Mouse (Mus musculus) kidney, embryonic 14.5 days (tissue): Measurements from ENCODE around the gene Msn. TPM values are rescaled to one million over a fixed set of nuclear protein-coding genes. Genes with fewer than 3 reads are reported as not detected.

Experiments used
- ATAC-seq: fragments of 200-750 bp; cut with Nextera tagmentation; 2 replicates; pipeline ENCODE4 v1.8.0; 2017; ENCODE audit warnings: moderate number of reproducible peaks, mild to moderate bottlenecking, moderate TSS enrichment, moderate library complexity; ENCODE audit not compliant: low FRiP score, low TSS enrichment
- H3K27ac ChIP-seq: fragments of 300-500 bp; sonication (generic); 2 replicates; pipeline ENCODE4 v1.5.1; 2014; ENCODE audit warnings: low read depth, mild to moderate bottlenecking, low read length, moderate library complexity, mixed read lengths
- H3K27me3 ChIP-seq: fragments of 300-500 bp; sonication (generic); 2 replicates; pipeline ENCODE4 v1.6.1; 2014; ENCODE audit warnings: mild to moderate bottlenecking, low read length; ENCODE audit not compliant: control insufficient read depth, insufficient read depth
- H3K36me3 ChIP-seq: fragments of 300-500 bp; sonication (generic); 2 replicates; pipeline ENCODE4 v1.6.1; 2014; ENCODE audit warnings: low read length, mixed read lengths; ENCODE audit not compliant: control insufficient read depth, insufficient read depth
- H3K4me1 ChIP-seq: fragments of 300-500 bp; sonication (generic); 2 replicates; pipeline ENCODE4 v1.6.1; 2014; ENCODE audit warnings: low read length, mixed read lengths; ENCODE audit not compliant: control insufficient read depth, insufficient read depth
- H3K4me2 ChIP-seq: fragments of 300-500 bp; sonication (generic); replicated peaks from 2 replicates; pipeline ENCODE4 v1.6.1; 2014; ENCODE audit warnings: low read depth, mild to moderate bottlenecking, low read length
- H3K4me3 ChIP-seq: fragments of 300-500 bp; sonication (generic); 2 replicates; pipeline ENCODE4 v1.5.1; 2014; ENCODE audit warnings: mild to moderate bottlenecking, low read length
- H3K9ac ChIP-seq: fragments of 300-500 bp; sonication (generic); 2 replicates; pipeline ENCODE4 v1.6.1; 2014; ENCODE audit warnings: low read depth, mild to moderate bottlenecking, low read length, moderate library complexity
- H3K9me3 ChIP-seq: fragments of 300-500 bp; sonication (generic); 2 replicates; pipeline ENCODE4 v1.6.1; 2016; ENCODE audit warnings: low read length; ENCODE audit not compliant: control insufficient read depth
- WGBS: fragments of 180-500 bp; shearing (Covaris S2); extraction: QIAGEN DNeasy Blood & Tissue Kit; methylation state at CpG from one replicate; pipeline ENCODE4 v1.1.7; 2014; 5-methylcytosine and 5-hydroxymethylcytosine counted together
- polyA plus RNA-seq: library from polyadenylated mRNA; unstranded; fragments of >200 nt; fragmentation: Nextera tagmentation; extraction: Ambion mirVana; gene quantifications from 2 replicates; pipeline ENCODE4 v1.2.1, GENCODE M21; 2014

Msn gene
- 70.2 and 112 TPM in 2 replicates for polyA plus RNA-seq

DNA sequence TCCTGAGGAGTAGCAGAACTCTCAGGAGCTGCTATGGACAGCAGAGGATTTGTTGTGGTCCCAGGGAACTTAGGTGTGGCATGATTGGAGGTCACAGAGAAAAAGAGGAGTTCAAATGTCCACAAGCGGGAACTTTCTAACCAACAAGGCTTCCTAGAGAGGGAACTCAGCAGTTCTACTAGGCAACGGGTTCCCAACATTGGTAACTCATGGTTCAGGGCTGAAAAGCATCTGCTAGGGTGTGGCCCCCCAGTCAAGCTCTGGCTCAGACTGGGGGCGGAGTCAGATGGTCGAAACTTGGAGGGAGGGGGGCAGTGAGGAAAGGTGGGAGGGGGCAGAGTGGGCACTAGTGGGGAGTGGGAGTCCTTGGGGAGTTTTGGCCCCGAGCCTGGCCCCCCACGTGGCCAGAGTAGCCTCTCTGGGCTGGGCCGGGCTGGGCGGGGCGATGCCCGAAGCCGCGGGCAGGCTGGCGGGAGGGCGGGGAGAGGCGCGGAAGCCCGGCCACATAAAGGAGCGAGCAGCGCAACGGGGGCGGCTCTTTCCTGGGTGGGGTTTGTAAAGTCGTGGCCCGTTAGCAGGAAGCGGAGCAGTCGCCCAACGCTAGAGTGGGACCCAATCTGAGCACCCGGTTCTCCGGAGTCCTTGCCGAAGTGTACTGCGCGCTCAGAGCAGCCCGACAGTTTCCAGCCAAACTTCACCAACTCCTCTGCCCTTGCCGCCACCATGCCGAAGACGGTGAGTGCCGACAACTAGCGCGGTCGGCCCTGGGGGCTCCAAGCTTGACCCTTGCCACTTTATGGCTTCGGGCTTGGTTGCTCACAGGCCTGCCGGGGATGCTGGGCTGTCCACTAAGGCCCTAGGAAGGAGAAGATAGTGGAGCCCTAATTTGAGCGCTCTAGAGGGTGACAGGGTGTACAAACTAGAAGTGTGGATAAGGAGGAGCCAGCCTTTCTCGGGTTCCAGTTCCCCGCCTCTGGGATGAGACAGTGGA is at the start of gene Msn:
Gene Msn, plus strand, starts transcription at position 534 of the 991 bp plus-strand sequence.
- Histone ChIP-seq H3K36me3 (no peaks in the 10 kb centered on the region), H3K9me3 (no peaks in the 10 kb centered on the region), H3K9ac (peak within 1 kb of the TSS; percentile 56), H3K4me1 (no peaks in the 10 kb centered on the region), H3K4me3 (peak within 1 kb of the TSS; percentile 47), H3K4me2 (peak within 1 kb of the TSS; percentile 40), H3K27ac (0 out of 2 replicates have a peak within 1 kb of the TSS, but pooled peaks have one; percentile 0), H3K27me3 (no peaks in the 10 kb centered on the region)
- ATAC-seq, result peak; percentile 92
- WGBS, result 32% methylated on average over 36 of the region's 44 CpGs

DNA sequence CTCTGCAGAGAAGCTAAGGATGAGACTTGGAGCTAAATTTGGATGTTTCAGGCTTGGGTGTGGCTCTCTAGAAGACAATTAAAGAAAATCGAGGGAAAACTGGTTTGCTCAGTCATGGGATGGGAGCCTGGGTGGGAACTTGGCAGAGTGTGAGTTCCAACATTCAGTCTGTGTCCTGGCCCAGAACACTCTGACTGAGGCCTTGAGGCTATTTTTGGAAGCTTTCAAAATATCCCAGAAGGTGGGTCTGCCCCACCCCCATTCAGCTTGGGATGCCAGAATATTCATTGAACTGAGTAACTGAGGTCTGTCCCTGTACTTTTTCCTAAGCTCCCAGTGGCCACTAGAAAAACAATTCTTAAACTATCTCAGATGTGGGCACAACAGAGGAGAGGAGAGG is 43.0 kb upstream of the Msn start:
- 87% methylated on average over 1 of the region's 1 CpGs for WGBS
- H3K9me3 ChIP-seq, result no peaks in the 10 kb centered on the region
- no peak overlapping the region for H3K4me2 ChIP-seq
- no peak overlapping the region for H3K9ac ChIP-seq
- H3K27me3 ChIP-seq, result no peaks in the 10 kb centered on the region
- H3K4me3 ChIP-seq, result no peak overlapping the region
- no peaks in the 10 kb centered on the region for H3K36me3 ChIP-seq
- no peaks in the 10 kb centered on the region for H3K4me1 ChIP-seq
- ATAC-seq, result no peak
- no peak overlapping the region for H3K27ac ChIP-seq

DNA sequence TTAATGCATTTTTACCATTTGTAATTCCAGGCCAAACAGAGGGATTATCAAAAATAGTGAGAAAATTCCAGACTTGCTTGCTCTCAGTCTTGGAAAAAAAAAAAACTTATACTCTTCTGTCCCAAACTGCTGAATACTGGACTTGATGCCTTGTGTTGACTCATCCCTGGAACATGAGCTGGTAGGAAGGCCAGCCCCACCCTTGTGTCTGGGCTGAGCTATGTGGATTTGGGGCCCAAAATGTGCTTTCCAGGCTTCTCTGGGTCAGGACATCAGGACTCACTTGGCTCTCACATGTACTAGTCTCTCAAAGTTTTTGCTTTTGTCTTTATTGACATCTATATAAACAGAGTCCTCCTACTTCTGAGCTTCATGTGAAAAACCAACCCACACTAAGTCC is 18.1 kb upstream of the Msn start:
- Histone ChIP-seq H3K36me3 (no peaks in the 10 kb centered on the region), H3K9me3 (no peaks in the 10 kb centered on the region), H3K27me3 (no peaks in the 10 kb centered on the region), H3K4me1 (no peaks in the 10 kb centered on the region), H3K9ac (no peak overlapping the region), H3K4me3 (no peak overlapping the region), H3K27ac (no peak overlapping the region), H3K4me2 (no peak overlapping the region)
- no peak for ATAC-seq

DNA sequence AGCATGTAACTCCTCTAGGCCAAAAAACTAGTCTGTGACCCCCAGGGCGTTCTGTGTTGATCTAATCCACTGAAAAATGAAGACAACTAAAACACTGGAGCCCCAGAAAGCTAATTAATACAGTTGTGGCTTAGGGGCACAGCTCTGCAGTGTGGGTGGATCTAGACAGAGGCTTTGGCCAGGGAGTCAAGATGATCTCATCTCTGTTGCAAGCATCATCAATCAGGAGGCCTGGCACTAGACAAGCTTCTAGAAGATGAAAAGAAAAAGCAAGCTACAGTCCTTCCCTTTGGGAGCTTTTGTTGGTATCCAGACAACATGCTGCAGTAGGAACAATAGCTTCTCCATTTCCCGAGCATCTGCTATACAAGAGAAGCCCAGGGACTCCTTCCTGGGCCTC is 9.6 kb upstream of the Msn start:
- 65% methylated on average over 2 of the region's 2 CpGs for WGBS
- no peak overlapping the region for H3K4me2 ChIP-seq
- no peak for ATAC-seq

DNA sequence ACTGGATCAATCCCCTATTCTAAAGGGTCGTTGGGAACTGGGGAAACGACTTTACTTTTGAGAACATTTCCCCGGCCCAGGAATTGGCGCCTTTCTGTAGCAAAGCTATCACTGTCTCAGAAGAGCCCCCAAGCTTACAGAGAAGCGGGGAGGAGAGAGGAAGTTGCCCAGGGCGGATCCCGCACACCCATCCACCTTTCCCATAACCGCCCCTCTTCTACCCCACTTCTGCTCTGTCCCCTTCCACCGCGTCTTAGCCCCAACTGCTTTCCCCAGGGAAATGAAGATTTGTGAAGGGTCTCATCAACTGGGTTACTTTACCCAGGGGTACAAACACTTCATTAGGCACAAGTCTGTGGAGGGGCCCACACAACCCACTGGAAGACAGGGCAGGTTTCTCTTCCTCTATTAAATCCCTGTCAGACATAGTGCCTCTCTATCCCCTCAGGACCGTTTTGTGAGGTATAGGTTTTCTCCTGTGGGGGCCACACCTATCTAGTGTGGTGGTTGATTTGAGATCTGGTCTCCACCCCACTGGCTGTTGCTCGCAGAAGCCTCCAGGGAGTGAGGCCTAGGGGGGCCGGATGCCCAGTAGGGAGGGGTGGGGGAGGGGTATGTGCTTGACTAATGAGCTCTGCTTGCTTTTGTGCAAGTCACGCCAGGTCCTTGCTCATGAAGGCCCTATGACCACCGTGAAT is 820 bp downstream of the Msn start:
- ATAC-seq, result peak; percentile 56
- Histone ChIP-seq H3K4me3 (peak overlapping the region; percentile 47), H3K4me1 (no peaks in the 10 kb centered on the region), H3K27ac (no peak overlapping the region), H3K4me2 (peak overlapping the region; percentile 40), H3K27me3 (no peaks in the 10 kb centered on the region), H3K9ac (peak overlapping the region; percentile 56; the same call in 1 of the 2 replicates), H3K36me3 (no peaks in the 10 kb centered on the region), H3K9me3 (no peaks in the 10 kb centered on the region)
- WGBS, result 28% methylated on average over 15 of the region's 15 CpGs

More for the DNA sequence above, 9.6 kb upstream of the Msn start:
- Histone ChIP-seq H3K27ac (no peak overlapping the region), H3K9me3 (no peaks in the 10 kb centered on the region), H3K27me3 (no peaks in the 10 kb centered on the region), H3K9ac (no peak overlapping the region), H3K36me3 (no peaks in the 10 kb centered on the region), H3K4me1 (no peaks in the 10 kb centered on the region), H3K4me3 (no peak overlapping the region)

DNA sequence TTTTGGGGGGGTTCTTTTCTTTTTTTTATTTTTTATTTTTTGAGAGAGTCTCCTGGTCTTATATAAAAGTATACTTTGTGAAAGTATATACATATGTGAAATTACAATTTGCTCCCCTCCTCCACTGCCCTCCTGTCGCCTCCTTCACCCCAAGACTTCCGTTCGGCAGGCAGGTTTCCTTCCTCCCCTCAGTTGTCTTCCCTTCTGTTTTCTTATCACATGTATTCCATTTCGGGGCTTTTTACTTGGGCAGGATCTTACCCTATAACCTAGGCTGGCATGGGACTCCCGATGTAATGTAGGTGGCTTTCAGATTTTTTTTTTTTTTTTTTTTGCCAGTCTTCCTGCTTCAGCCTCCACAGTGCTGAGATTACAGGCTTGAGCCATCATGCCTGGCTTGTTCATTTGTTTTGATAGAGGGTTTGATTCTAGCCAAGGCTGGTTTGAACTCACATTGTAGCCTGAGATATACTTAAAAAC is 1.7 kb downstream of the Msn start:
- no peaks in the 10 kb centered on the region for H3K9me3 ChIP-seq
- H3K4me1 ChIP-seq, result no peaks in the 10 kb centered on the region
- H3K27ac ChIP-seq, result no peak overlapping the region
- no peaks in the 10 kb centered on the region for H3K36me3 ChIP-seq
- H3K4me2 ChIP-seq, result peak overlapping the region; percentile 40
- no peak for ATAC-seq
- H3K4me3 ChIP-seq, result peak overlapping the region; percentile 47; the same call in 1 of the 2 replicates
- H3K27me3 ChIP-seq, result no peaks in the 10 kb centered on the region
- H3K9ac ChIP-seq, result no peak overlapping the region
- 47% methylated on average over 5 of the region's 5 CpGs for WGBS

DNA sequence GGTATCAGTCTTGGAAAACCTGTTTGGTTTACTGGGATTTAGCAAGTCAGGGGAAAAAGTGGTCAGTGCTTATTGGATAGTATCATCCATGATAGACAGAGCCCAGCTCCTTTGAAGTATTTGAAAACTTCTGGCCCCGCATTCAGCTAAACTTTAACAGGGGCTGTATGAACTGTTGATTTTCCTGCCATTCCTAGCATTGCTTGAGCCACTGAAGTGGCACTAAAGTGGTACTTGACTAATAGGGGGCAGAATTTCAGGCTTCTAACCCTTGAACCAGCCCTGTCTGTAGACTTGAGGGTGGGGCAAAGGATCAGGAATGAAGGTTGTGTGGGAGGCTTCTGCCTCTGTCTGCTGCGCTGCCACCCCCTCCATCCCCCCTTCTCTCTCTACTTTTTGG is 3.2 kb downstream of the Msn start:
- Histone ChIP-seq H3K4me2 (no peak overlapping the region), H3K4me3 (no peak overlapping the region), H3K4me1 (no peaks in the 10 kb centered on the region), H3K36me3 (no peaks in the 10 kb centered on the region), H3K27me3 (no peaks in the 10 kb centered on the region), H3K9ac (no peak overlapping the region), H3K9me3 (no peaks in the 10 kb centered on the region), H3K27ac (no peak overlapping the region)
- 74% methylated on average over 2 of the region's 2 CpGs for WGBS
- ATAC-seq, result no peak; the same call in 1 of the 2 replicates

DNA sequence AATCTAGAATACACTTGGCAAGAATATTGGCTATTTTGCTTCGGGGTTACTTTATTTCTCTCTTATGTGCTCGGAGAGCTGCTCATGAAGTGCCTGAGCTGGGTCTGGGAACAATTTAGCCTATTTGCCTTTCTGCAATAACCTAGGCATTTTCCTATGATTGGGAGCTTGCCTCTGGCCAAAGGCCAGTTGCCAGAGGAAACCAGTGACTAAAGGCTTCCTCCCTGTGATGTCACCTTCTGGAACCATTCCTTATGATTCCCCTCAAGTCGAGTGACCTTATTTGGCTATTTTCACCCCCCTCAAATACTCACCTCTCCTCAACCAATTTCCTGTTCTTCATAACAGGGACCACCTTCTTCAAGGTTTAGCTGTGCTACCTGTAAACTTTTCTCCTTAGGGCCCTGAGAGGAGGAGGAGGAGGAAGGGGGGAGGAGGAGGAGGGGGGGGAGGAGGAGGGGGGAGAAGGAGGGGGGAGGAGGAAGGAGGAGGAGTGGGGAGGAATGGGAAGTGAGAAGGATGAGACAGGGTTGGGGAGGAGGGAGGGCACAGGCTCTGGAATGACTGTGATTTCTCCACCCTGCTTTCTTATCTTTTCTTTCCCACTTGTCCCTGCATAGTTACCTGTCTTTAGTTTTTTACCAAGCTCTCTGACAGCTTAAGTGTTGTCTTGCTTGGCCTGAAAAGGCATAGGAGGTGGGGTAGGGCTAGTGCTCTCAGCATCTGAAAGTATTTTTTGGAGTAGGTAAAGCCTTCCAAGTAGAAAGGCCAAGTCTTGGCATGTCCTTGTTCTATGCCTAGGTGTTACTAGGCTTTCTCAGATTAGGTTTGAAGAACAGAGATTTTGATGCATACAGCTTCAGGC is 11.8 kb downstream of the Msn start:
- no peak overlapping the region for H3K4me3 ChIP-seq
- WGBS, result 67% methylated on average over 3 of the region's 3 CpGs
- H3K4me2 ChIP-seq, result no peak overlapping the region
- H3K9ac ChIP-seq, result no peak overlapping the region
- no peaks in the 10 kb centered on the region for H3K36me3 ChIP-seq
- no peak for ATAC-seq
- no peak overlapping the region for H3K27ac ChIP-seq
- H3K4me1 ChIP-seq, result no peaks in the 10 kb centered on the region
- H3K27me3 ChIP-seq, result no peaks in the 10 kb centered on the region
- H3K9me3 ChIP-seq, result no peaks in the 10 kb centered on the region
